Mouse (Mus musculus) CD4-positive naive resting alpha-beta T cell, adult 76 days (primary cell): Measurements from ENCODE around the gene Wwp2. TPM values are rescaled to one million over a fixed set of nuclear protein-coding genes. Genes with fewer than 3 reads are reported as not detected.

Experiments
- total RNA-seq: library from RNA; stranded (reverse); gene quantifications from one replicate; pipeline ENCODE4 v1.2.4, GENCODE M21; 2023

Gene Wwp2
- 120 TPM for total RNA-seq

GRCm38 (mm10) chr8:107435962-107436831 is at the start of gene Wwp2:
Gene Wwp2 (plus strand): TSS chr8:107436365.

DNA sequence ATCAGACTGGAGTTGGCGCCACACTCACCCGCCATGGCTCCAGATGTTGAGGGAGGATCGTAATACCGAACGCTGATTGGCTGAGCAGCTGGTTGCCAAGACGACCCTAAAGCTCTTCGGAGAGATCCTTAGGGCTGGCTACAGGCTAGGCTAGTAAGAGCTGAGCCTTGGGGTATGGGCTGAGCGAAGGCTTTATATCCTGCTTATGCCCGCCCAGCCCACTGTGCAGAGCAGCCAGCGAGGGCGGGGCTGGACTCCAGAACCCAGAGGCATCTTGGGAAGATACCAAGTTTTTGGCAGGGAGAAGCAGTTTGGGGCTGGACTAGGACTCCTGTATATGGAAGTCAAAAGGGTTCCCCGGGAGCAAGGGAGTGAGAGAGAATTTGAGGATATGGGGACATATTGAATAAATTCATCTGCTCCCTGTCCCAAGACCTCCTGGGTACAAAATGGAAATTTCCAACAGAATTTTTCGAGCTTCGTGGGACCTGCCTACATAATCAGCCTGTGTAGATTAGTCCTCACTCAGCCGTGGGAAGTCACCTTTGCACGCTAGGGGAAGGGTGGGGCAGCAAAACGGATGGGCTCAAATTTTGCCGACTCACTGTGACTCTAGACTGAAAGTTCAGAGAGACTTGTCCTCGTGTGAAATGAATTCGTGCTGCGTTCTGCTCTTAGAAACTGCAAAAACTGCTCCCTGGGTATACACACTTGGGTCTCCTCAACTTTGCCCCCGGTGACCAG is 33.0 kb upstream of the Wwp2 start, which contains the start of gene Nqo1:
Nqo1 (minus strand) TSS at position 169 of the 744 bp plus-strand sequence.

GRCm38 (mm10) chr8:107424597-107425229 is 11.5 kb upstream of the Wwp2 start, which contains the start of gene Nob1:
Gene Nob1 (minus strand): TSS chr8:107425051.

DNA sequence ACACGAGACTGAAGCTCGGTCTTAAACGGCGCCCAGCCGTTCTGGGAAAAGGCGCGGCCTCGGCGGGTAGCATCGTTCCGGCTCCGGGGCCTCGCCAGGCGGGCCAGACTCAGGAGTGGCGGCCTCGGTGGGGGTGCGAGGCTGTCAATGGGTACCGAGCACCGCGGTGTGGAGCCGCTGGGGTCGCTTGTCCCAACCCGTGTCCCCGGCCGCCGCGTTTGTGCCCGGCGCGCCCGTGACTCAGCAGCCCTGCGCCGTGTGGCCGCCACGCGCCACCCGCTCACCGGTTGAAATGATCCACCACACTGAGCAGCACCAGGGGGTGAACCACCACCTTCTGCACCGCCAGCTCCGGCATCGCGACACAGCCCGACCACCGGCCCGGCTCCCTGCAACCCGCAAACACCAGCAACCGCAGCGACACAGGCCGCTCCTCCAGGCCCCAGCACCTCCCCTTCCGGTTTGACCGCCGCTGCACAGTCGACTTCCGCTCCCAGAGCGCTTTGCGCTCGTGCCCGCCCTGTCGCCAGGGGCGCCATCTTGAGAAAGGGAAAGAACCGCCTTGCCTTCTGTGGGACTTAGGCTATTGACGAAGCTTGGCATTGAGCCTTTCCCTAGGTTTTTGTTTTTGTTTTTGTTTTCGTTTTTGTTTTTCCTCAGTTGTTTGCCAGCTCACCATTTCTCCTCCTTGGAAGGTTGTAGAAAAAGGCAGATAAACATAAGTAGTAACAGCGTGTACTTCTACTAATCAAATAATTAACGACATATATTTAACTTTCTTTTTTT is 152.0 kb downstream of the Wwp2 start, which contains the start of gene Psmd7:
Psmd7 (minus strand) TSS at position 470 of the 786 bp plus-strand sequence.

Other genes with a start within 250 kb of the Wwp2 start
- 57.5 TPM for gene Nfat5, start 142.9 kb upstream of the Wwp2 start, total RNA-seq
- gene Nqo1, start 33.2 kb upstream of the Wwp2 start, total RNA-seq: not detected
- gene Nob1, start 11.3 kb upstream of the Wwp2 start, total RNA-seq: 76.3 TPM
- gene Psmd7, start 152.1 kb downstream of the Wwp2 start, total RNA-seq: 43.5 TPM